Mouse (Mus musculus) monocyte, adult 5-6 weeks (primary cell): ENCODE data around the gene Angptl1. TPM values are rescaled to one million over a fixed set of nuclear protein-coding genes. Genes with fewer than 3 reads are reported as not detected.

Experiments used
- ATAC-seq: fragments of 153-309, 156-312 bp; replicated peaks from 2 replicates; pipeline ENCODE4 v1.8.0; 2017; ENCODE audit warnings: mild to moderate bottlenecking; ENCODE audit not compliant: low TSS enrichment, insufficient number of reproducible peaks, severe bottlenecking, poor library complexity, low FRiP score
- total RNA-seq: library from RNA; stranded (forward); fragments of 200-1000, 200-491, 200-594 nt; gene quantifications from 3 replicates; pipeline ENCODE4 v1.2.3, GENCODE M21; 2017

The Angptl1 gene
- not detected in 3 replicates for total RNA-seq

GRCm38 (mm10) chr1:156838177-156838576 is at the start of gene Angptl1:
Angptl1 (plus strand) TSS chr1:156838562.
- ATAC-seq: no peak

GRCm38 (mm10) chr1:156789844-156790490 is 48.4 kb upstream of the Angptl1 start:
- no peak for ATAC-seq

GRCm38 (mm10) chr1:156796251-156796650 is 42.1 kb upstream of the Angptl1 start:
- no peak for ATAC-seq

- ATAC-seq: no peak
Observed at GRCm38 (mm10) chr1:156801276-156801675, 37.1 kb upstream of the Angptl1 start.

- no peak for ATAC-seq
Observed at GRCm38 (mm10) chr1:156808332-156808731, 30.0 kb upstream of the Angptl1 start.

- ATAC-seq: no peak
Observed at GRCm38 (mm10) chr1:156811928-156812327, 26.4 kb upstream of the Angptl1 start.

GRCm38 (mm10) chr1:156812716-156813115 is 25.6 kb upstream of the Angptl1 start:
- ATAC-seq: no peak

- ATAC-seq: no peak
Observed at GRCm38 (mm10) chr1:156813485-156813884, 24.9 kb upstream of the Angptl1 start.

- ATAC-seq: no peak
Observed at GRCm38 (mm10) chr1:156819236-156819635, 19.1 kb upstream of the Angptl1 start.

- no peak for ATAC-seq
Observed at GRCm38 (mm10) chr1:156838695-156839094, 333 bp downstream of the Angptl1 start.

- no peak for ATAC-seq
Observed at GRCm38 (mm10) chr1:156841625-156842339, 3.4 kb downstream of the Angptl1 start.

GRCm38 (mm10) chr1:156847098-156847497 is 8.7 kb downstream of the Angptl1 start:
- no peak for ATAC-seq

GRCm38 (mm10) chr1:156852409-156852808 is 14.0 kb downstream of the Angptl1 start:
- no peak for ATAC-seq

GRCm38 (mm10) chr1:156852872-156853271 is 14.5 kb downstream of the Angptl1 start:
- no peak for ATAC-seq

GRCm38 (mm10) chr1:156854558-156854957 is 16.2 kb downstream of the Angptl1 start:
- no peak for ATAC-seq

GRCm38 (mm10) chr1:156856666-156857065 is 18.3 kb downstream of the Angptl1 start:
- ATAC-seq: no peak

GRCm38 (mm10) chr1:156859156-156859555 is 20.8 kb downstream of the Angptl1 start:
- ATAC-seq: no peak

GRCm38 (mm10) chr1:156859711-156860250 is 21.4 kb downstream of the Angptl1 start:
- ATAC-seq: no peak

- ATAC-seq: peak; percentile 42; the same call in 1 of the 2 replicates
Observed at GRCm38 (mm10) chr1:156860266-156860665, 21.9 kb downstream of the Angptl1 start.

GRCm38 (mm10) chr1:156861475-156862043 is 23.2 kb downstream of the Angptl1 start:
- peak; percentile 68; the same call in 1 of the 2 replicates for ATAC-seq
